Mouse (Mus musculus): ENCODE measurements around the gene Ednra. TPM values are rescaled to one million over a fixed set of nuclear protein-coding genes. Genes with fewer than 3 reads are reported as not detected.

Gene Ednra
- polyA plus RNA-seq, 1 experiment from 2014 or later, result 10.6 TPM

DNA sequence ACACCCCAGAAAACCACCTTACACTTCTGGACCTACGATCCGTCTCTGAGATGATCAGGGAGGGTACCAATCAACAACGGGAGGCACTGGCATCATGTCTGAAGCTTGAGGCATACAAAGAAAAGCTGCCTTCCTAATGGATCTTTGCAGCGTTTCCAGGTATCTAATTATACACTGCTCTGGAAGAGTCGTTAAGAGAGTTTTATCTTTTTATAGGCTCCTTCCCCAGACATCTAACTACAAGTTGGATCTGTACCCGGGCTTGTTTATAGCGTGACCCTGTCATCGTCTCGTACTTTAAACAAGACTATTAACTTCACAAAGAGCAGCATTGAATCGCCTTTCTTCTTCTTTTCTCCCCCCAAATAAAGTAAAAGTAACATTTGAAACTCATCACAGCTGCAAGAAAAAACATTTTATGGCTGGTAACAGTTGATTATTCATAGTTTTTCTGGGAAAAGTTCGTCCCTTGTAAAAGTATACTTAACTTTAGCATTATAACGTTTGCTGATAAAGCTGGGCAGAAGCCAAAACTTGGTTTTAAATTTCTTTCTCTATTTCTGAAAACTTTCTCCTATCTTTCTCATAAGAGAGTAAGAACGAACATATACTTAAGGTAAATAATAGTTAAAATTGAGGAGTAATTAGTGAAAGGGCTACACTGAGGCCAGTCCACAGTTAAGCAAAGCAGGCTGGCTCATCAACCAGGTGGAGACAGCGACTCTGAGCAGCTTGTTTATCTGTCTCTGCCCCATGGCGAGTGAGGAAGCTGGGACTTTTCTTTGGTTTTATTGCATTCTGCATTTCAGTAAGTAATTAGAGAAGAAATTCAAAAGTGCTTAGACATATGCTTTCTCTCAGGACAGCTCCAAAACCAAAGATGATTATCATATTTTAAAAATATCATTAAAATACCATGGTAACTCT is 42.0 kb downstream of the Ednra start:
- ATAC-seq (ENCODE audit: low read depth), result no peak
- no peak overlapping the region for H3K4me2 ChIP-seq
- no peak overlapping the region for H3K9ac ChIP-seq
- H3K4me3 ChIP-seq, result no peak overlapping the region
- H3K4me1 ChIP-seq (replicated peaks), result peaks cover 6% of the 10 kb centered on the region; the same call in 1 of the 2 replicates
- no peaks in the 10 kb centered on the region for H3K9me3 ChIP-seq
- no peak overlapping the region for H3K27ac ChIP-seq (replicated peaks)
- no peaks in the 10 kb centered on the region for H3K36me3 ChIP-seq
- no peaks in the 10 kb centered on the region for H3K27me3 ChIP-seq
- 26% methylated on average over 15 of the region's 15 CpGs for WGBS

DNA sequence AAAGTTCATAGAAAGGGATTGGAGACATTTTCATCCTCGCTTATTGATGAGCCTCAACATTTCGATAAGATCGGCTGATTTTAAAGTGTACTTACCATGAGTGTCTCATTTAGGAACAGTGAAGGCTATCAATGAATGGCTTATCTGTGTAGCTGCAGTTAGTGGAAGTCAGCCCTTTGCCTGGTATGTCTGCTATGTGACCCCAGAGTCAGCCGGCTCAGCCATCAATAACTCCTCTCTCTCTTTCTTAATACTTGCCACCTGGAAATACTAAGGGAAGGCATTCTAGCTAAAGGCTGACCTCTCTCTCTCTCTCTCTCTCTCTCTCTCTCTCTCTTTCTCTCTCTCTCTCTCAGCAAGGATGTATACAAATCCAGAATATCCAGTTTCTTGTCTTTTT is 52.2 kb downstream of the Ednra start:
- no peak overlapping the region for H3K9ac ChIP-seq
- H3K4me2 ChIP-seq, result no peak overlapping the region
- no peaks in the 10 kb centered on the region for H3K27me3 ChIP-seq
- H3K4me3 ChIP-seq, result no peak overlapping the region
- no peaks in the 10 kb centered on the region for H3K4me1 ChIP-seq (replicated peaks)
- 77% methylated on average over 4 of the region's 4 CpGs for WGBS
- H3K36me3 ChIP-seq, result no peaks in the 10 kb centered on the region
- H3K9me3 ChIP-seq, result no peaks in the 10 kb centered on the region
- ATAC-seq (ENCODE audit: low read depth), result no peak
- no peak overlapping the region for H3K27ac ChIP-seq (replicated peaks)

DNA sequence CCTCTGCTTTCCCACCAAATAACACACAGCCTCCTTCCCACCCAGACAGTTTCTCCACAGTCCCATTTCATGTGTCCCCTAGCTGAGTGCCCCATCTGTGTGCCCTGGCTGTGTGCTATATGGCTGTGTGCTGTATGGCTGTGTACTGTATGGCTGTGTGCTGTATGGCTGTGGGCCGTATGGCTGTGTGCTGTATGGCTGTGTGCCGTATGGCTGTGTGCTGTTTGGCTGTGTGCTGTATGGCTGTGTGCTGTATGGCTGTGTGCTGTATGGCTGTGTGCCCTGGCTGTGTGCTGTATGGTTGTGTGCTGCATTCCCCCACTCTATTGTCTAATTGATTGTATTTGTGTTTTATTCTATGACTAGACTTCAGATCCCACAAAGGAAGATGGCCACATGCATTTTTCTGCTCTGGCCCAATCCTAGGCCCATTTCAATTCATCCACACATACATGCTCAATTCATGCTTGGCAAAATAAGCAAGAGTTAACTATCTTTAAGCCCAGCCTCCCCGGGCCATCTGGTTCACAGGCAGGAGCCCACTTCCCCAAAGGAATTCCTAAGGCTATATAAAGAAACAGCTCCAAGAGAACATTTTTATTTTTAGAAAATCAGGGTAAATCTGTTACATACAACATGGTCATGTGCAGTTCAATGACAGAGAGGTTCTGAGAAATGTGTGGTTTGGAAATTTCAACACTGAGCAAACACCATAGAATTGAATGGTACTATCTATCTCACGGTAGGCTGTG is 53.5 kb downstream of the Ednra start:
- no peaks in the 10 kb centered on the region for H3K9me3 ChIP-seq
- WGBS, result 88% methylated on average over 4 of the region's 4 CpGs
- no peaks in the 10 kb centered on the region for H3K27me3 ChIP-seq
- H3K36me3 ChIP-seq, result no peaks in the 10 kb centered on the region
- H3K4me3 ChIP-seq, result no peak overlapping the region
- ATAC-seq (ENCODE audit: low read depth), result no peak
- no peak overlapping the region for H3K27ac ChIP-seq (replicated peaks)
- H3K4me2 ChIP-seq, result no peak overlapping the region
- H3K4me1 ChIP-seq (replicated peaks), result no peaks in the 10 kb centered on the region
- no peak overlapping the region for H3K9ac ChIP-seq

DNA sequence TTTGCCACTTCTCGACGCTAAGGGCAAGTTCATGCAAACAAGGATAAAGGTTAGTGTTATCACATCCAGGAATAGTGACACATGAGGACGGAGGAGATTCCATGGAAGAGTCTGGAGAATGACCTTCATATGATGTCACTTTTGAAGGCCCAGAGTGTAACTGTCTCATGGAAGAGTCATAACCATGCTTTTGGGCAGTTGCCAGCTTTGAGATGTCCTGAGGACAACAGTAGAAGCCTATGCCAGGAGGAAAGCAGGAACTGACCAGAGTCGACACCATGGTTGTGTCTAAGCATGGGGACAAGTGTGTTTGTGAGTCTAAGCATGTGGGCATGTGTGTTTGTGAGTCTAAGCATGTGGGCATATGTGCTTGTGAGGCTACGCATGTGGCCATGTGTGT is 56.3 kb downstream of the Ednra start:
- Histone ChIP-seq H3K27me3 (no peaks in the 10 kb centered on the region), H3K36me3 (no peaks in the 10 kb centered on the region), H3K9ac (no peak overlapping the region), H3K4me1 (replicated peaks) (no peaks in the 10 kb centered on the region), H3K4me3 (no peak overlapping the region), H3K9me3 (no peaks in the 10 kb centered on the region), H3K4me2 (no peak overlapping the region), H3K27ac (replicated peaks) (no peak overlapping the region)
- 91% methylated on average over 5 of the region's 5 CpGs for WGBS
- no peak for ATAC-seq (ENCODE audit: low read depth)

DNA sequence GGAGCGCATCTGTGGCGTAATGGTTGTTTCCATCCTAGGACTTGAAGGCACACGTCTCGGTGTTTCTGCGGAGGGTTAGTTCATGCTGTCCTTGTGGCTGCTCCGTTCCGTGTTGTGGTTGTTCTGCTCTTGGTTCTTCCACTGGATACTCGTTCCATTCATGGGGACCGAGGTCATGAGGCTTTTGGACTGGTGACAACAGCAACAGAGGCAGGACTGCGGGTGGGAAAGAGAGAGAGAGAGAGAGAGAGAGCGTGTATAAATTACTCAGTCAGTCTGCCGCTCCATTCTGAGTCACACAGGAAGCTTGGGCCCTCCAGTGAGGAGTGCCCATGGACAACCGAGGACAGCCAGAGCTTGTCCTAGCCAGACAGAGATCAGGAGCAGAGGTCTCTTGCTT is 59.4 kb downstream of the Ednra start:
- H3K4me1 ChIP-seq (replicated peaks), result no peaks in the 10 kb centered on the region
- no peak overlapping the region for H3K9ac ChIP-seq
- no peak for ATAC-seq (ENCODE audit: low read depth)
- WGBS, result 91% methylated on average over 13 of the region's 13 CpGs
- no peak overlapping the region for H3K4me2 ChIP-seq
- H3K4me3 ChIP-seq, result no peak overlapping the region
- no peaks in the 10 kb centered on the region for H3K27me3 ChIP-seq
- no peak overlapping the region for H3K27ac ChIP-seq (replicated peaks)
- H3K36me3 ChIP-seq, result no peaks in the 10 kb centered on the region
- no peaks in the 10 kb centered on the region for H3K9me3 ChIP-seq

DNA sequence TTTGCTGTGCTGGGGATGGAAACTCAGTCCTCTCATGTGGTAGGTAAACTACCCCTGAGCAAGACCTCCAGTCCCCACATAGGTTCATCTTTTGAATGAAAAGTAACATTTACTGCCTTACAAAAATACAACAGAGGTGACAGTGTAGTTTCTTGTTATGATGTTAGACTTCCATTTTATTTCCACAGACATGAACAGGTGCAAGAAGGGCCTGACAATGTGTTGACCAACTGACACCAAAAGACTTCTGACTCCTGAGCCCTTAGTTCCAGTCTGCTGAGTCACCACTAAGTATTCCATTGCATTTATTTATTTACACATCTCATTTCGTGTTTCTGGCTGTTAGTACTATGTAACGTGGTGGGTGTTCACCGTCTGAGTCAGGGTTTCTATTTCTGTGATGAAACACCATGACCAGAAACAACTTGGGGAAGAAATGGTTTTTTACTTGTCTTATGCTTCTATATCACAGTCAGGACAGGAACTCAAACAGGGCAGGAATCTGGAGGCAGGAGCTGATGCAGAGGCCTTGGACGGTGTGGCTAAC is 64.7 kb downstream of the Ednra start:
- Histone ChIP-seq H3K36me3 (no peaks in the 10 kb centered on the region), H3K4me1 (replicated peaks) (no peaks in the 10 kb centered on the region), H3K4me3 (no peak overlapping the region), H3K4me2 (no peak overlapping the region), H3K9ac (no peak overlapping the region), H3K9me3 (no peaks in the 10 kb centered on the region), H3K27me3 (no peaks in the 10 kb centered on the region), H3K27ac (replicated peaks) (no peak overlapping the region)
- WGBS, result 85% methylated on average over 4 of the region's 4 CpGs
- no peak for ATAC-seq (ENCODE audit: low read depth)

DNA sequence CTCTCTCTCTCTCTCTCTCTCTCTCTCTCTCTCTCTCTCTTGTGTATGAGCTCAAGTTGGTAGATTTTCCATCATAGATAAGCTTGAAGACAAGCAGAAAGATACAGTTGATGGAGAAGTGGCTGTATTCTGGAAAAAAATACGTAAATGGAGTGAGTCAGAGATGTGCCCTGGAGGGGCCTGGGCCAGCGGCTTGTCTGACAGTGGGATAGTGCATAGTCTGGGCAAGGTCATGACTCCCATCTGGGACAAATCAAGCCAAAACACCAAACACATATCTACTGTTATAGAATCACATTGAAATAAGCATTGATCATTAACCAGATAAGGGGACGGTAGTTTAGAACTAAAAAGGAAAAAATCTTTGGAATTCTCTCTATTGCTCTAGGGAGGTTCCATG is 65.9 kb downstream of the Ednra start:
- Histone ChIP-seq H3K4me3 (no peak overlapping the region), H3K9ac (no peak overlapping the region), H3K9me3 (no peaks in the 10 kb centered on the region), H3K27ac (replicated peaks) (no peak overlapping the region), H3K4me1 (replicated peaks) (no peaks in the 10 kb centered on the region), H3K27me3 (no peaks in the 10 kb centered on the region), H3K4me2 (no peak overlapping the region), H3K36me3 (no peaks in the 10 kb centered on the region)
- WGBS, result 83% methylated on average over 3 of the region's 3 CpGs
- no peak for ATAC-seq (ENCODE audit: low read depth)

DNA sequence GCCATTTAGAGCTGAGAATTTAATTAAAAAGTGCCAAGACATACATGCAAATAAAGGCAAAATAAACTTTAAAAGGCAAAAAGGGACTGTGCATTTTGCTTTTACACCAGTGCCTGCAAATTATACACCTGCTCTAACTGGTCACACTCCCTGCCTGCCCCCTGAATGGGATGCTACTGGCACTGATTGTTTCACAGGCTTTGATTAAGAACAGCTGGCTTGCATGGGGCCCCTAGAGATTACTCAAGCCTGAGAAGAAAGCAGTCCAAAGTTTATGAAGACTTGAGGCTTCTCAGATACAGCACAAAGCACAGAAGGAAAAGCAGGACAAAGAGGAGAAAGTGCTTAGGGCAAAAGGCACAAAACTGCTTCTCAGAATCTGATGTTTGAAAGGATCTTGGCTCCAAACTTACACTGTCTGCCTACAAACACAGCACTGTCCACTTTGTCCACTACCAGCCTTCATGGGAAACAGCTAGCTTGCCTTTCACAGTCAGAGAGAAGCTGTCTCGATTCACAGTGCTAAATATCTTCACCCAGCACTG is 73.5 kb downstream of the Ednra start:
- no peak overlapping the region for H3K27ac ChIP-seq (replicated peaks)
- no peak overlapping the region for H3K4me3 ChIP-seq
- H3K9me3 ChIP-seq, result no peaks in the 10 kb centered on the region
- H3K9ac ChIP-seq, result no peak overlapping the region
- WGBS, result 54% methylated on average over 1 of the region's 1 CpGs
- 0 out of 2 replicates have a peak, but pooled peaks cover 5% of the 10 kb centered on the region for H3K4me1 ChIP-seq (replicated peaks)
- no peaks in the 10 kb centered on the region for H3K27me3 ChIP-seq
- ATAC-seq (ENCODE audit: low read depth), result no peak
- H3K36me3 ChIP-seq, result no peaks in the 10 kb centered on the region
- H3K4me2 ChIP-seq, result no peak overlapping the region

DNA sequence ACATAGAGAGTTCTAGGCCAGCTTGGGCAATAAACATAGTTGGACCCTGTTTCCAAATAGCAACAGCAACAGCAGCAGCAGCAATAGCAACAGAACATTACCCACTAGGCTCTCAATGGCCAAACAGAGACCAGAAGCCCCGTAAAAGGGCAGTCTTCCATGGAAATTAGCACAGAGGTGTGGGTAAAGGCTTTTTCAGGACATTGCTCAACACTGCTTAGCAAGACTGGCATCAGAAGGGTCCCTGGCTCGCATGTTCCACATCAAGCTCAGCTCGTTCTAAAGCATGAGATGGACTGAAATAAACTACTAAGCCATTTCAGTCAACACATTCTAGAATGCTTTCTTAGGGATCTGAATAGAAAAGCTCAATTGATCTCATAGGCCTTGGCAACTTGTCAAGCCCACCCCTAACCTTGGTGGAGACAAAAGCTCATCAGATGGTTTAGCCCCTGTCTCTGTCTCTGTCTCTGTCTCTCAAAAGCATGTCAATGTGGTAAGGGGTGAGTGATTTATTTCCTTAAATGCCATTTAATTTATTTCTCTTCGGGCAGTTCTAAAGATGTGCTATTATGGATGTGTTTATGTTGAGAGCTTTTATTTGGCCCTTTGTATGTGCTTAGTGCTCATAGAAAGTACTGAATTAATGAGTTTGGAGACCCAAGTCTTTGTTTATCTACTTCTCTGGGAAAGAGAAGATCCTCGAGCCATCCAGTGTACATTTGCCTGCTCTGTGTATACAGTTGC is 84.0 kb downstream of the Ednra start:
- 53% methylated on average over 5 of the region's 5 CpGs for WGBS
- H3K9me3 ChIP-seq, result no peaks in the 10 kb centered on the region
- H3K4me2 ChIP-seq, result no peak overlapping the region
- H3K36me3 ChIP-seq, result no peaks in the 10 kb centered on the region
- no peak overlapping the region for H3K9ac ChIP-seq
- H3K27me3 ChIP-seq, result no peaks in the 10 kb centered on the region
- no peaks in the 10 kb centered on the region for H3K4me1 ChIP-seq (replicated peaks)
- no peak overlapping the region for H3K4me3 ChIP-seq
- no peak overlapping the region for H3K27ac ChIP-seq (replicated peaks)
- no peak for ATAC-seq (ENCODE audit: low read depth)

DNA sequence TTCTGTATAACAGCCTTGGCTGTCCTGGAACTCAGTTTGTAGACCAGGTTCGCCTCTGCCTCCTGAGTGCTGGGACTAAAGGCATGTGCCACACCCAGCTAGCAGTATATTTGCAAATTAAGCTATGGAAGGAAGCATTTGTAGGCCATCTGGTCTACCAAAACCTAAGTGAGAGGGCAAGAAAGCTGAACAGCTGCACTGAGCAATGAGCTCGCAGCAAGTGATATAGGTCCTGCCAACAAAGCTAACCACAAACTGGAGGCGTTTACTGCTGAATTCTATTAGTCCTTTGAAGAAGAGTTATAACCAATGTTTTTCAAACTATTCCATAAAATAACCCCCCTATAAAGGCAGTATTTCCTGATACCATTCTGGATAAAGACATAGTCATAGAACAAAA is 86.7 kb downstream of the Ednra start:
- H3K4me2 ChIP-seq, result no peak overlapping the region
- H3K4me1 ChIP-seq (replicated peaks), result no peaks in the 10 kb centered on the region
- H3K4me3 ChIP-seq, result no peak overlapping the region
- no peaks in the 10 kb centered on the region for H3K27me3 ChIP-seq
- H3K9me3 ChIP-seq, result no peaks in the 10 kb centered on the region
- no peak for ATAC-seq (ENCODE audit: low read depth)
- 84% methylated on average over 3 of the region's 3 CpGs for WGBS
- no peaks in the 10 kb centered on the region for H3K36me3 ChIP-seq
- H3K27ac ChIP-seq (replicated peaks), result no peak overlapping the region
- no peak overlapping the region for H3K9ac ChIP-seq

DNA sequence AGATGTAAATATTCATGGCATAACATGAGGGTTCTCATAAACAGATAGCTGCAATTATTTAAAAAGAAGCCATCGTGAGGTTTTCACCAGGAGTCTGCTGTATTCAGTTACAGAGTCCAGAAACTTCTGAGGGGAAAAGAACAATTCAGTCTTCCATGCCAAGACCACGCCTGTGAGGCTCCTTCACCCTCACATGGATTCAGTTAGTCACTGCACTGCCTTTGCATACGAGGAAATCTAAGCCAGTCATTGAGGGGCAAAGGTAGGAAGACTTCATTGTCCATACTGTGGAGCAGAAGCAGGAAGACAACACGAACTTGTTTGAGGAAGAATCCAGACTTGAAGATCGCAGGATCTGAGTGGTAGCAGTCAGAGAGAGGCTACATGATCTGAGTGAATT is 90.2 kb downstream of the Ednra start:
- 80% methylated on average over 5 of the region's 5 CpGs for WGBS
- no peak overlapping the region for H3K27ac ChIP-seq (replicated peaks)
- no peak overlapping the region for H3K4me3 ChIP-seq
- no peaks in the 10 kb centered on the region for H3K9me3 ChIP-seq
- H3K27me3 ChIP-seq, result no peaks in the 10 kb centered on the region
- no peaks in the 10 kb centered on the region for H3K36me3 ChIP-seq
- H3K4me2 ChIP-seq, result no peak overlapping the region
- no peak for ATAC-seq (ENCODE audit: low read depth)
- no peak overlapping the region for H3K9ac ChIP-seq
- H3K4me1 ChIP-seq (replicated peaks), result no peaks in the 10 kb centered on the region
